Mouse (Mus musculus) neural tube, embryonic 12.5 days (tissue): ENCODE measurements around the gene Hist1h3h. TPM values are rescaled to one million over a fixed set of nuclear protein-coding genes. Genes with fewer than 3 reads are reported as not detected.

ENCODE experiments used
- ATAC-seq: fragments of 200-750 bp; cut with Nextera tagmentation; 2 replicates; pipeline ENCODE4 v1.8.0; 2017; ENCODE audit warnings: low read depth, mild to moderate bottlenecking, moderate TSS enrichment, moderate library complexity; ENCODE audit not compliant: low FRiP score
- H3K27ac ChIP-seq: fragments of 300-500 bp; sonication (generic); 2 replicates; pipeline ENCODE4 v1.5.1; 2016
- H3K27me3 ChIP-seq: fragments of 300-500 bp; sonication (generic); replicated peaks from 2 replicates; pipeline ENCODE4 v1.6.1; 2016; ENCODE audit warnings: mild to moderate bottlenecking
- H3K36me3 ChIP-seq: fragments of 300-500 bp; sonication (generic); 2 replicates; pipeline ENCODE4 v1.6.1; 2016; ENCODE audit warnings: mild to moderate bottlenecking
- H3K4me1 ChIP-seq: fragments of 300-500 bp; sonication (generic); 2 replicates; pipeline ENCODE4 v1.6.1; 2016
- H3K4me2 ChIP-seq: fragments of 300-500 bp; sonication (generic); replicated peaks from 2 replicates; pipeline ENCODE4 v1.6.1; 2016; ENCODE audit warnings: mild to moderate bottlenecking
- H3K4me3 ChIP-seq: fragments of 300-500 bp; sonication (generic); 2 replicates; pipeline ENCODE4 v1.5.1; 2016
- H3K9ac ChIP-seq: fragments of 300-500 bp; sonication (generic); 2 replicates; pipeline ENCODE4 v1.6.1; 2016; ENCODE audit warnings: mild to moderate bottlenecking
- H3K9me3 ChIP-seq: fragments of 300-500 bp; sonication (generic); 2 replicates; pipeline ENCODE4 v1.6.1; 2016; ENCODE audit warnings: mild to moderate bottlenecking
- WGBS: fragments of 180-500 bp; shearing (Covaris S2); methylation state at CpG from one replicate; pipeline ENCODE4 v1.1.7; 2016; 5-methylcytosine and 5-hydroxymethylcytosine counted together
- microRNA-seq: library from miRNA; unstranded; fragments of <30 nt; microRNA quantifications from one replicate; pipeline ENCODE4, GENCODE M21; 2017
- polyA plus RNA-seq: library from polyadenylated mRNA; unstranded; fragments of >200 nt; fragmentation: Nextera tagmentation; extraction: Ambion mirVana; gene quantifications from 2 replicates; pipeline ENCODE4 v1.2.1, GENCODE M21; 2016

The Hist1h3h gene
- polyA plus RNA-seq, 1 experiment from 2014 or later = 14.0 TPM

GRCm38 (mm10) chr13:21755707-21756106 lies 38.2 kb downstream of the Hist1h3h start:
- no peaks in the 10 kb centered on the region for H3K36me3 ChIP-seq
- no peak overlapping the region for H3K4me3 ChIP-seq
- ATAC-seq = no peak
- H3K9me3 ChIP-seq = no peaks in the 10 kb centered on the region
- H3K27ac ChIP-seq = no peak overlapping the region
- no peaks in the 10 kb centered on the region for H3K27me3 ChIP-seq
- 65% methylated on average over 1 of the region's 1 CpGs for WGBS
- H3K4me2 ChIP-seq = peak overlapping the region; percentile 42; the same call in 1 of the 2 replicates
- no peak overlapping the region for H3K9ac ChIP-seq
- peaks cover 3% of the 10 kb centered on the region; the same call in 1 of the 2 replicates for H3K4me1 ChIP-seq

Small RNA genes lying within 50 kb of the gene (microRNA-seq; reads per million reads assigned to microRNA genes)
- gene Gm44357 (not detected), gene Gm44367 (not detected), gene Gm44454 (not detected)

Other genes starting within 250 kb of the Hist1h3h start
- gene Nkapl, start 249.2 kb upstream of the Hist1h3h start, polyA plus RNA-seq = 2.2 and 2.5 TPM in 2 replicates
- 6.0 and 6.2 TPM in 2 replicates for gene Zkscan4, start 238.8 kb upstream of the Hist1h3h start, polyA plus RNA-seq
- not detected in 2 replicates for gene Gm10065, start 238.2 kb upstream of the Hist1h3h start, polyA plus RNA-seq
- gene AK157302, start 222.4 kb upstream of the Hist1h3h start, polyA plus RNA-seq = 0.19 and 0.40 TPM in 2 replicates
- 2.4 and 3.0 TPM in 2 replicates for gene Gm11273, start 216.2 kb upstream of the Hist1h3h start, polyA plus RNA-seq
- gene Zkscan8, start 186.5 kb upstream of the Hist1h3h start, polyA plus RNA-seq = 5.9 and 6.8 TPM in 2 replicates
- 0.14 TPM in 2 replicates for gene Olfr1366, start 174.9 kb upstream of the Hist1h3h start, polyA plus RNA-seq
- gene Olfr1535, start 157.8 kb upstream of the Hist1h3h start, polyA plus RNA-seq = 0.06 TPM in 1 of 2 replicates, not detected in the other
- gene Olfr1364, start 135.9 kb upstream of the Hist1h3h start, polyA plus RNA-seq = not detected in 2 replicates
- gene Olfr1362, start 103.6 kb upstream of the Hist1h3h start, polyA plus RNA-seq = not detected in 2 replicates
- not detected in 2 replicates for gene Olfr11, start 75.1 kb upstream of the Hist1h3h start, polyA plus RNA-seq
- gene Olfr1361, start 54.3 kb upstream of the Hist1h3h start, polyA plus RNA-seq = not detected in 2 replicates
- gene Olfr1360, start 40.3 kb upstream of the Hist1h3h start, polyA plus RNA-seq = not detected in 2 replicates
- gene Olfr1359, start 19.5 kb upstream of the Hist1h3h start, polyA plus RNA-seq = not detected in 2 replicates
- 1.6 and 1.7 TPM in 2 replicates for gene Hist1h2bl, start 1.5 kb upstream of the Hist1h3h start, polyA plus RNA-seq
- gene Hist1h2ai, start 1.2 kb upstream of the Hist1h3h start, polyA plus RNA-seq = 16.2 and 34.8 TPM in 2 replicates
- gene Hist1h2bm, start 4.4 kb downstream of the Hist1h3h start, polyA plus RNA-seq = 2.9 and 4.4 TPM in 2 replicates
- 0.87 and 1.6 TPM in 2 replicates for gene Hist1h4j, start 17.4 kb downstream of the Hist1h3h start, polyA plus RNA-seq
- gene Hist1h4k, start 32.8 kb downstream of the Hist1h3h start, polyA plus RNA-seq = 0.96 and 2.4 TPM in 2 replicates
- gene Hist1h2ak, start 36.2 kb downstream of the Hist1h3h start, polyA plus RNA-seq = 18.4 and 29.6 TPM in 2 replicates
- gene Hist1h2bn, start 36.5 kb downstream of the Hist1h3h start, polyA plus RNA-seq = 2.0 and 3.0 TPM in 2 replicates
- gene Hist1h1b, start 63.0 kb downstream of the Hist1h3h start, polyA plus RNA-seq = 13.1 and 26.4 TPM in 2 replicates
- gene Hist1h3i, start 65.7 kb downstream of the Hist1h3h start, polyA plus RNA-seq = 97.6 and 126 TPM in 2 replicates
- 7.9 and 9.0 TPM in 2 replicates for gene Hist1h2an, start 69.6 kb downstream of the Hist1h3h start, polyA plus RNA-seq
- 0.68 and 1.7 TPM in 2 replicates for gene Hist1h2bp, start 69.8 kb downstream of the Hist1h3h start, polyA plus RNA-seq
- 17.1 and 26.1 TPM in 2 replicates for gene Hist1h2bq, start 92.5 kb downstream of the Hist1h3h start, polyA plus RNA-seq
- gene Hist1h2ao, start 92.8 kb downstream of the Hist1h3h start, polyA plus RNA-seq = not detected in 2 replicates
- gene Hist1h4m, start 94.1 kb downstream of the Hist1h3h start, polyA plus RNA-seq = not detected in 2 replicates
- 11.4 and 12.4 TPM in 2 replicates for gene Hist1h4n, start 114.5 kb downstream of the Hist1h3h start, polyA plus RNA-seq
- 3,361 and 3,805 TPM in 2 replicates for gene Hist1h2ap, start 115.8 kb downstream of the Hist1h3h start, polyA plus RNA-seq
- gene Hist1h2br, start 116.1 kb downstream of the Hist1h3h start, polyA plus RNA-seq = 18.7 and 25.8 TPM in 2 replicates
- 19.1 and 19.4 TPM in 2 replicates for gene Zfp184, start 227.4 kb downstream of the Hist1h3h start, polyA plus RNA-seq